Mouse (Mus musculus): ENCODE results near the gene Gm10577.

Gene Gm10577

DNA sequence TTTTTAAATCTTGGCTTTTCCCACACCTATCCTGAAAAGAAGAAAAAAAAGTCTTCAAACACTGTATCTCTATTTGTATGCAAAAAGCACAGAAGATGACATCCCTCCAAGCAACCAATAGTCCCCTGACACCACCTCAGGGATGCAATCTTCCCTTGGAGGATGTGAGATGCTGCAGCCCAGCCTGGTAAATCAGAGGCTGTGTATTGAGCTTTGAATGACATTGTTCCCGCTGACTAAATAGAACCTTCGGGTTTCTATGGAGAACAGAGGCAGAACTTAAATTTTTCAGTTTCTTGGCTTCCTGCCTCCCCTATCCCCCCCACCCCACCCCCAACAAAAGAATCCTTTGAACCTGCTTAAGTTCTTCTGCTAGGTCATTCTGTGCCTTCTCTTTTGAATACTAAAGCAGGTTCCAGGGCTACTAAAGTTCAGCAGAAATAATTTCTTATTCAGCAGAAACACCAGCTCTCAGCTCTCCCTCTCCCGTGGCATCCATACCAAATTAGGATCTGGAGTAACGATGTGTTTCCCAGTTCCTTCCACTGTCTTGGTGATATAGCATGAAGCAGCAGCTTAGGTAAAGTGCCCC lies 24.3 kb downstream of the Gm10577 start:
- no peak for DNase-seq (ENCODE audit: extremely low spot score, low spot score)

DNA sequence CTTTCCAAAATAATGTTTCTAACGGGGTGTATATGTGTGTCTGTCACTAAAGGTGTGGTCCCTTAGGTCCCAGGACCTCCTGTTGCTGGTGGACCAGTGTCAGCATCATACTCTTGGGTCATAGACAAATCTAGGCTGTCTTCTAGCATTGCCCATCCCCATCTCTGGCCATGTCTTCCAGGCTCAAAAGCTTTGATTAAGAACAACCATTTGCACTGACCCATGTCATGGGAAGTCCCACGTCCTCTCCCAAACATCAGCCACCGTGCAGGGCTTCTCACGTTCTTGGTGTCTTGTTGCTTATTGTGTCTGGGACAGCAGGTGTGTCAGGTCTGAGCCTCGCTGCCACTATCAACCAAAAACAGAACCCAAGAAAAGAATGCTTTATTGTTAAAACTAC lies 24.9 kb downstream of the Gm10577 start:
- no peak for DNase-seq (ENCODE audit: extremely low spot score, low spot score)

DNA sequence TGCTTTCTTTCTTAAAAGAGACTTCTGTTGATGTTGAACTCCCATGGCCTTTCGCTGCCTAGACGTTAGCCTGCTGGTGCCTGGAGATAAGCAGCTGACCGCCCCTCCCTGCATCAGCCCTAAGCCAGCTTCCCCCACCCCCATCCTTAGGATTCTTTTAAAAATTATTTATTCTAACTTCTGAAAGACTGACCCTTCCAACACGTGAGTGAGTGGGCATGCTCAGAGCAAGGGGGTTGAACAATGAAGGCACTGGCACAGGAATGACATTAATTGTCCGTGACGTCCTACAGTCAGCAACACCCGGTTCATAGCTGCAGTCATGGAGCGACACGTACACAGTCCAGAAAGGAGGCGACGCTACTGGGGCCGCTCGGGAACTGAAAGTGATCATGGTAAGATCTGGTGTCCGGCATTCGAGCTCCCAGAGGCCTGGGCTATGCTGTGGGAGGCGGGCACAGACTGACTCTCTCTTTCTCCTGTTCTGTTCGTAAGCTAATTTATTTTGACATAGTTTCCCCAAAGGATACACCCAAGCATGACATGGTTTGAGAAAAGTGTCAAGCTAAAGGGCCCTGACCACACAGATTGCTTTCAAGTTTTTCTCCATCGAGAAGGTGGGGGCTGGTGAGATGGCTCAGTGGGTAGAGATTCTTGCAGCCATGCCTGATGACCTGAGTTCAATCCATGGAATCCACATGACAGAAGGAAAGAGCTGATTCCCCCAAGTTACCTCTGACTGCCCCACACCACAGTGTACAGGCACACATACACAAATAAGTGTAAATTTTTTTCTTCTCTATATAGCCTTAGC lies 25.8 kb downstream of the Gm10577 start:
- no peak for DNase-seq (ENCODE audit: extremely low spot score, low spot score)

DNA sequence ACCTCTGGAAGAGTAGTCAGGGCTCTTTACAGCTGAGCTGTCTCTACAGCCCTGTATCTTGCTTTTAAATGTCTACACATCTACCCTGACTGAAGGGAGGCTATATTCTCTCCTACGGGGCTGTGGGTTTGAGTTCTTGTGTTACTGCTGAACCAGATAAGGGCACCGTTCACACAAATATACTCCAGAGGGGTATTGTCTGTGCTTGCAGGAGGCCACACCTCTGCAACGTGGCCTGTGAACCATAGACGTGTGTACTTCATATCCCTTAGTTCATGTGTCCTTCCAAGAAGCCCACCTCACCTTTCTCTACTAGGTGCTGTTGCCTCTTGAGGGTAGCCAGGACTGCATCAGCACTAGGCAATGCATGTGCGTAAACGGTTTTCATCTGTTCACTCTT lies 28.4 kb downstream of the Gm10577 start:
- DNase-seq (ENCODE audit: extremely low spot score, low spot score), result no peak

DNA sequence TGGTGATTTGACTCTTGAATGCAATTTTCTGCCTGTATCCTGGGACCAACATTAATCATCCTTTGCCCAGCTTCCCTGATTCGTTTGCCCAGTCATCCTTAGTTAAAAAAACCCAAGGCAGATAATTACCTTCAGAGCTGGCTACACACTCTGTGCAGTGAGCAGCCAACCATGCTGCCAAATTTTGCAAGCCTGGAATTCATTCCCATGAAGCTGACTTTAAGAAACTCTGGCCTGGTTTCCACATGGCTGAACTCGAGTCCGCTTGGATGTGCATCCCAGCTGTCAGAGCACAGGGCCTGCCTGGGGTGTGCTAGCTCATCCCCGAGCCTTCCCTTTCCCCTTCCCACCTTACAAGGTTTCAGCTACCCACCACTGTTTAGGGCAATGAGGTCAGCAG lies 29.5 kb downstream of the Gm10577 start:
- DNase-seq (ENCODE audit: extremely low spot score, low spot score), result no peak

DNA sequence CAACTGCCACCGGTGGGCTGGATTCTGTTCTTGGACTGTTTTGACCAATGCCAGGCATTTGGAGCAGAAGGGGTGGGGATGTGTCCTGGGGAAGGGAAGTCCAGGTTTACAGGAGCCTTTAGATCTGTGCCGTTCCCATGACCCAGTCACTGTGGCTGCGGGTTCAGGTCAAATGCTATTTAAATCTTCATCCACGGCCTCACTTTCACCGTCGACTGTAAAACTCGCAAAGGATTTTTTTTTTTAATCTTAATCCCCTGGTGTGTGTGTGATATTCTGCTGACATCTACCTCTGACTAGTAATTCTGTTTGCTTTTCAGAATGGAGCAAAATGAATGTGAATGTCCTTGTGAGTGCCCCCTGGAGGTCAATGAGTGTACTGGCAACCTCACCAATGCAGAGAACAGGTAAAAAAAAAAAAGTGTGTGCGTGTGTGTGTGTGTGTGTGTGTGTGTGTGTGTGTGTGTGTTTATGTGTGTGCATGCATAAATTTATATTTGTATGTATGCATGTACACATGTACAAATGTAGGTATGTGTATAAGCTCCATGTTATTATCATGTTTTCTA lies 32.2 kb downstream of the Gm10577 start:
- no peak for DNase-seq (ENCODE audit: extremely low spot score, low spot score)

DNA sequence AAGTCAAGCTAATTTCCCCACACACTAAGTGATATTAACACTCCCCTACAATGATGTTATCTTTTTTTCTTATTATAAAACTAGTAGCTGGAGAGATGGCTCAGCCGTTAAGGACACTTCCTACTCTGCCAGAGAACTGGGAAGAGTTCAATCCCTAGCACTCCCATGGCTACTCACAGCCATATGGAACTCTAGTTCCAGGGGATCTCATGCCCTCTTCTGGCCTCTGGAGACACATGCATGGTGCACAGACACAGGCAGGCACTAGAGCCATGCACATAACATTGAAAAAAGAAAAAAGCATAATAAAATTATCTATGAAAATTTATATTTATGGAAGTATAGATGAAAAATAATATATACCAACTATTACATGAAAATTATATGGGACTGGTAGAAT lies 33.3 kb downstream of the Gm10577 start:
- no peak for DNase-seq (ENCODE audit: extremely low spot score, low spot score)

DNA sequence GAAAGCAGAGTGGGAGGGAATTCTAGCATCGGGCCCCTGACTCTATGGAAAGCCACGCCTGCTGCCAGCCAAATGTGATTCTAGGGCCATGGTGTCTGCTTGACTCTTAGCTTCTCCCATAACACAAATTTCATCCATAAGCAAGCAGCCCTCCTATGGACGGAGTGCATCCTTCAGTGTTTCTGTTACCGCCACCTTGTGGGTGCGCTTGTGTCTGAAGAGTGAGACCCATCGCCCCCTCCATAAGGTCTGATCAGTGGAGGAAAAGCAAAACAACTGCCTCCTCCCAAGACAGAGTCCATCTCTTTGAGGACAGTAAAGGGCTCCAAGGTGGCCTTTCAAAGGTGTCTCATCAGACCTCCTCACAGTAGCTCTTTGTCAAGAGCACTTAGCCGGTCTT lies 43.0 kb downstream of the Gm10577 start:
- DNase-seq (ENCODE audit: extremely low spot score, low spot score), result no peak

DNA sequence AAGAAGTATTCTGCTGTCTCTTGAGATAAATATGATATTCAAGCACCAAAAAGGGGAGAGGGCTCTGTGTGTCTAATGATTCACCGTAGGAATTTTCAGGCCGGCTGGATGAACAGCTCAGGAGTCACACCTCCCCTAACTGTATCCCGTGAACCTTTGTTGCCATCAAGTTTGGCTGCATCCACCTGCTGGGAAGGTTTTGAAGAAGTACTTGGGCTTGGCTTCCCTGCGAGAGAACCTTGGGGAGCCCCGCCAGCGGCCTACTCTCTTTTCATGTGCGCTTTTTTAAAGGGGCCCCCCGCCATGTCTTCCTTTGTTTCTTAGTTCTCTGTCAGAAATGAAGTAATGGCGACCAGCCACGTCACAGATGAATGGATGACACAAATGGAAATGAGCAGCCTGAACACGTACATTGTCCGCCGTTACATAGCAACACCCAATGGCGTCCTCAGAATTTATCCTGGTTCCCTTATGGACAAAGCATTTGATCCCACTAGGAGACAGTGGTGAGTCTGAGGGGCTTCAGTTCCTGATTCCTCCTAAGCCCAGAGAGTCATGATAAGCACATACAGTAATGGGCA lies 46.0 kb downstream of the Gm10577 start:
- DNase-seq (ENCODE audit: extremely low spot score, low spot score), result peak; percentile 54

DNA sequence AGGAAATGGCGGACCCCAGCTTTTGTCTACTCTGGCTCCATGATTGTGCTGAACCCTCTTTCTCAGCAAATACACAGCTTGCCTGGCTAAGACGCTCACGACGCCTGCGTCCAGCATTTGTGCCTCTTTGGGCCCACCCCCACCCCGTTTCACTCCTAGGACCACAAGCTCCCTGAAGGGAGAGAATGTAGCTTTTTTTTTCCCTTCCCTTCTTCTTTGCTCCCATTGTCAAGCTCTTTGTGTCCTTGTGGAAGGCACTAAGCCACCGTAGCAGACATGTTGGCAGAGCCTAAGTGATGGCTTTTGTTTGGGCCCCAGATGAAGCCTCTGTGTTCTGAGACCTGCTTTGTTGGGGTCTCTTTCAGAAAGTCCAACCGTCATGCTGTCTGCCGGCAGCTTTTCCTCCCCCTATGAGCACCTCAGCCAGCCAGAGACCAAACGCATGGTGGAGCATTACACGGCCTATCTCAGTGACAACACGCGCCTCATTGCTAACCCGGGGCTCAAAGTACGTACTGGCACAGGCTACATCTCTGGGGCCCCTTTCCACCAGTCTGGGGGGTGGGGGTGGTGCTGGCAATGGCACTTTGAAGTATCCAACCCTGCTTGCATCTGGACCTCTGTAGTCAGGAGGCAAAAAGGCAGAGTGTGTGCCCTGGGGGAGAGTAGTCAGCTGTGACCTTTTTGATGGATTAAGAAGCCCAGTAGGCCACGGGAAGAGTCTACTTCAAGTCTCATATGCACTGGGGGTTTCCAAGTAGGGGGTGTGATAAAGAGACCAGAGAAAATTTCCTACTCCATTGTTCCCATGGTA lies 46.6 kb downstream of the Gm10577 start:
- DNase-seq (ENCODE audit: extremely low spot score, low spot score), result peak; percentile 54
